Comparison of ENCODE assay signal across 8 mouse cellular contexts in the genomic region with DNA sequence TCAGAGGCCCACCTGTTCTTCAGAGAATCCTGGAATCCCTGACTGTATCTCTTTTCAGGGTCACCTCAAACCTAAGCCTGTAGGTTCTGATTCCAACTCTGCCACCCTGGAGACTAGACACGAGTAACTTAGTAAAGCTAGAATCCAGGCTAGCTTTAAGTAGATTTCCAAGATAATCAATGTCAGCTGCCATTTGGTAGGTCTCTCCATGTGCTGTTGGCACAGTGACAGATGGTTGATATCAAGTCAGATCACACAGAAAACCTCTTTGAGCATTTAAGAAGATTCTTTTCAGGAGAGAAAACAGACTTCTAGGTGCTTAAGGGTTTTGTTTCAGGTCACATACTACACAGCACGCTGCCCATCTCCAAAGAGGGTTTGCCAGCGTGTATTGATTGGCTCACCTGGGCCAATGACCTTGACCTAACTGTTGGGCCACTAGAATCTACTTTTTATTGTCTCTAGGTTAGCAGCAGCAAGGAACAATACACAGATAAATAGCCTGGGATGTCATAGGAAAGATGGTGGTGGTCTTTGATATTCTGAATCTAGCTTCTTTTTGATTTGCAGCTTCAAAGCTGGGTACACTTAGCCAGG. TPM values are rescaled to one million over a fixed set of nuclear protein-coding genes. Genes with fewer than 3 reads are reported as not detected.
DNase-seq lines count a peak whose midpoint lies in the region; ATAC-seq and TF ChIP-seq lines count a peak whose summit lies in the region.

Hdhd3 (minus strand) TSS at position 94 of the 597 bp plus-strand sequence.

- peak within 1 kb of the TSS; percentile 86 for H3K4me3 ChIP-seq in kidney, postnatal 0 days (replicated peaks; ENCODE audit: low read depth, low read length)
- peak within 1 kb of the TSS; percentile 77 for H3K4me3 ChIP-seq in hindbrain, embryonic 15.5 days
- peak within 1 kb of the TSS; percentile 43 for H3K4me3 ChIP-seq in myocyte

- peak within 1 kb of the TSS; percentile 86 for H3K4me2 ChIP-seq in kidney, postnatal 0 days (ENCODE audit: low read length)
- peak within 1 kb of the TSS; percentile 73 for H3K4me2 ChIP-seq in hindbrain, embryonic 15.5 days
- H3K4me2 ChIP-seq in myocyte (ENCODE audit: low read depth) = peak within 1 kb of the TSS; percentile 74

- peaks cover 11% of the 10 kb centered on the region; the same call in 1 of the 2 replicates for H3K36me3 ChIP-seq in kidney, postnatal 0 days (ENCODE audit: insufficient read depth, low read length)
- peaks cover 16% of the 10 kb centered on the region for H3K36me3 ChIP-seq in hindbrain, embryonic 15.5 days
- H3K36me3 ChIP-seq in myocyte (ENCODE audit: control insufficient read depth, insufficient read depth) = peaks cover 11% of the 10 kb centered on the region

- no peak for TF ChIP-seq CTCF in kidney, postnatal 0 days (IDR thresholded peaks at IDR 0.05; ENCODE audit: low read depth)

- H3K79me2 ChIP-seq in myocyte (ENCODE audit: control insufficient read depth, insufficient read depth) = no peaks in the 10 kb centered on the region

- peaks cover 8% of the 10 kb centered on the region; the same call in 1 of the 2 replicates for H3K4me1 ChIP-seq in kidney, postnatal 0 days (replicated peaks; ENCODE audit: insufficient read depth, low read length)
- H3K4me1 ChIP-seq in hindbrain, embryonic 15.5 days (replicated peaks) = peaks cover 12% of the 10 kb centered on the region

- no peaks in the 10 kb centered on the region for H3K27me3 ChIP-seq in kidney, postnatal 0 days (ENCODE audit: insufficient read depth, low read length)
- H3K27me3 ChIP-seq in hindbrain, embryonic 15.5 days = no peaks in the 10 kb centered on the region
- H3K27me3 ChIP-seq in myocyte (ENCODE audit: control insufficient read depth, insufficient read depth, insufficient read length) = no peaks in the 10 kb centered on the region

- TF ChIP-seq POLR2A in myocyte (IDR thresholded peaks at IDR 0.05; ENCODE audit: insufficient read length, low read depth) = no peak

- H3K9ac ChIP-seq in kidney, postnatal 0 days (ENCODE audit: low read depth, low read length) = peak within 1 kb of the TSS; percentile 88
- peak within 1 kb of the TSS; percentile 63 for H3K9ac ChIP-seq in hindbrain, embryonic 15.5 days

- H3K27ac ChIP-seq in kidney, postnatal 0 days = peak within 1 kb of the TSS; percentile 83
- peak within 1 kb of the TSS; percentile 76; the same call in 1 of the 2 replicates for H3K27ac ChIP-seq in hindbrain, embryonic 15.5 days (replicated peaks)

- 74% methylated on average over 3 of the region's 3 CpGs for WGBS in kidney, postnatal 0 days
- WGBS in hindbrain, embryonic 15.5 days = 84% methylated on average over 3 of the region's 3 CpGs

- no peaks in the 10 kb centered on the region for H3K9me3 ChIP-seq in kidney, postnatal 0 days (replicated peaks; ENCODE audit: low read length)
- no peaks in the 10 kb centered on the region for H3K9me3 ChIP-seq in hindbrain, embryonic 15.5 days

- H3ac ChIP-seq in myocyte (ENCODE audit: control insufficient read depth, insufficient read length) = peak within 1 kb of the TSS; percentile 17

- DNase-seq in kidney, postnatal 0 days (ENCODE audit: low spot score) = no peak
- DNase-seq in kidney, postnatal 25 days = no peak
- DNase-seq in adrenal gland, postnatal 4 days (ENCODE audit: low spot score in 2 of 2) = no peak
- DNase-seq in layer of hippocampus, adult 11-12 months (ENCODE audit: low spot score) = no peak
- no peak for DNase-seq in gastrocnemius, adult 8-10 months (ENCODE audit: low spot score in 2 of 2)

- ATAC-seq in kidney, postnatal 0 days (replicated peaks; ENCODE audit: low FRiP score, low read depth) = no peak
- ATAC-seq in hindbrain, embryonic 15.5 days (ENCODE audit: low FRiP score, low read depth) = no peak
- ATAC-seq in inflammation-experienced regulatory T-cells, adult 6 months = no peak

TF ChIP-seq in myocyte, 11 proteins besides CTCF, POLR2A, EP300 and RAD21:
- TF ChIP-seq TCF12 (IDR thresholded peaks at IDR 0.05; ENCODE audit: insufficient read depth, poor library complexity, severe bottlenecking) (no peak), TCF3 (IDR thresholded peaks at IDR 0.05; ENCODE audit: insufficient read length, low read depth) (no peak), REST (IDR thresholded peaks at IDR 0.05; ENCODE audit: insufficient read depth, insufficient read length) (no peak), MAX (IDR thresholded peaks at IDR 0.05; ENCODE audit: low read depth) (no peak), CEBPB (IDR thresholded peaks at IDR 0.05; ENCODE audit: insufficient read depth, poor library complexity, severe bottlenecking) (no peak), USF1 (IDR thresholded peaks at IDR 0.05; ENCODE audit: low read depth) (no peak), SRF (IDR thresholded peaks at IDR 0.05; ENCODE audit: control insufficient read depth, insufficient read length, low read depth) (no peak), MYOD1 (IDR thresholded peaks at IDR 0.05; ENCODE audit: control insufficient read depth in 1 of 3, insufficient read length in 2 of 3, low read depth in 2 of 3) (no peak), MYOG (IDR thresholded peaks at IDR 0.05; ENCODE audit: control insufficient read depth in 1 of 3, insufficient read depth in 1 of 3, insufficient read length in 2 of 3, low read depth in 2 of 3) (no peak), POLR2AphosphoS2 (IDR thresholded peaks at IDR 0.05; ENCODE audit: insufficient read length, low read depth) (no peak), E2F4 (IDR thresholded peaks at IDR 0.05; ENCODE audit: insufficient read depth) (no peak)

RNA-seq across cellular contexts. Expression of gene Hdhd3, which starts in this region (rescaled TPM):
- 16.0 and 17.7 TPM in 2 replicates for polyA plus RNA-seq in kidney, postnatal 0 days (2015; fragmentation: Nextera tagmentation; extraction: Ambion mirVana)
- 10 to 100 TPM; 14.3 to 14.7 TPM for total RNA-seq in adrenal gland, postnatal 4 days (2021)
- polyA plus RNA-seq in hindbrain, embryonic 15.5 days (2015; fragmentation: Nextera tagmentation; extraction: Ambion mirVana) = 10.9 and 12.1 TPM in 2 replicates
- 26.8 TPM for polyA plus RNA-seq in myocyte (2012; fragmentation: generic; extraction: Trizol)
- polyA plus RNA-seq in inflammation-experienced regulatory T-cells, adult 6 months (2017; shearing (Covaris generic)) = 1 to 10 TPM; 1.6 to 2.0 (median 1.8) TPM
- 1 to 10 TPM in 3 of 4 experiments, under 1 TPM in 1; 0.40 to 1.8 (median 1.3) TPM for total RNA-seq in gastrocnemius, adult 8-10 months (2022)

Comparison
In these comparisons a context has a peak if more than half of its experiments do, and no peak if none do; other contexts are left out.
1. RNA of gene Hdhd3 (total RNA-seq): 14.3 to 14.7 TPM in adrenal gland, postnatal 4 days; 0.40 to 1.8 TPM in gastrocnemius, adult 8-10 months; every median in the first group is over 4 times any median in the second.
2. Peak in every context shown above with its lines, with median percentiles within 50 percentile points of each other: H3K4me2 ChIP-seq and H3K4me3 ChIP-seq.